Mouse (Mus musculus) G1E (cell line): ENCODE data around the gene Pcbd2. TPM values are rescaled to one million over a fixed set of nuclear protein-coding genes. Genes with fewer than 3 reads are reported as not detected.

Experiments
- ATAC-seq: 2 replicates; pipeline ENCODE4 v1.8.0; 2016; ENCODE audit warnings: mild to moderate bottlenecking; ENCODE audit not compliant: insufficient number of reproducible peaks, poor library complexity, low FRiP score, severe bottlenecking; ENCODE audit errors: extremely low read depth
- DNase-seq: peaks from one replicate; pipeline ENCODE4 v3.0.0; 2012; ENCODE audit warnings: low spot score
- H3K27me3 ChIP-seq: 2 replicates; pipeline ENCODE4 v1.6.1; 2012; ENCODE audit warnings: mild to moderate bottlenecking, low read length, inconsistent platforms; ENCODE audit not compliant: insufficient read depth
- H3K36me3 ChIP-seq: replicated peaks from 2 replicates; pipeline ENCODE3; 2012; ENCODE audit warnings: mild to moderate bottlenecking, inconsistent platforms
- H3K4me1 ChIP-seq: 2 replicates; pipeline ENCODE4 v1.6.1; 2012; ENCODE audit warnings: low read depth, low read length, inconsistent platforms, mixed read lengths; ENCODE audit not compliant: insufficient read depth
- H3K4me3 ChIP-seq: 2 replicates; pipeline ENCODE4 v1.5.1; 2012; ENCODE audit warnings: low read depth, mild to moderate bottlenecking, inconsistent platforms, low read length, moderate library complexity, mixed read lengths
- H3K9me3 ChIP-seq: replicated peaks from 2 replicates; pipeline ENCODE4 v1.6.1; 2012; ENCODE audit warnings: inconsistent platforms
- CTCF ChIP-seq: IDR thresholded peaks from 2 replicates; pipeline ENCODE4 v1.5.1; 2012; ENCODE audit warnings: low read depth, low read length, inconsistent platforms, mixed read lengths
- GATA1 ChIP-seq: IDR thresholded peaks from 2 replicates; pipeline ENCODE4 v1.6.1; 2012; ENCODE audit warnings: borderline replicate concordance, low read length, inconsistent platforms, mixed read lengths
- GATA2 ChIP-seq: IDR thresholded peaks from 2 replicates; pipeline ENCODE4 v1.6.1; 2012; ENCODE audit warnings: low read depth, low read length, inconsistent platforms, borderline replicate concordance
- POLR2AphosphoS5 ChIP-seq: IDR thresholded peaks from 2 replicates; pipeline ENCODE4 v1.6.1; 2012; ENCODE audit warnings: low read depth, low read length, inconsistent platforms; ENCODE audit not compliant: insufficient replicate concordance
- TAL1 ChIP-seq: conservative IDR thresholded peaks from 2 replicates; pipeline ENCODE4 v1.6.1; 2012; ENCODE audit warnings: low read depth, low read length, inconsistent platforms, mixed read lengths
- polyA plus RNA-seq: library from polyadenylated mRNA; stranded (reverse); fragments of >175 nt; gene quantifications from 2 replicates; pipeline ENCODE4 v1.2.3, GENCODE M21; 2012
- total RNA-seq, 2 experiments: library from RNA; stranded (forward) in 1 of 2; stranded (reverse) in 1 of 2; fragments of 200-1000 nt in 1 of 2; fragments of >200 nt in 1 of 2; fragmentation: Nextera tagmentation in 1 of 2; gene quantifications; 2 replicates each; pipeline ENCODE4 v1.2.3; 2014 to 2017

The Pcbd2 gene
- total and polyA plus RNA-seq, 3 experiments, result 19.2 to 43.4 (median 30.9) TPM

DNA sequence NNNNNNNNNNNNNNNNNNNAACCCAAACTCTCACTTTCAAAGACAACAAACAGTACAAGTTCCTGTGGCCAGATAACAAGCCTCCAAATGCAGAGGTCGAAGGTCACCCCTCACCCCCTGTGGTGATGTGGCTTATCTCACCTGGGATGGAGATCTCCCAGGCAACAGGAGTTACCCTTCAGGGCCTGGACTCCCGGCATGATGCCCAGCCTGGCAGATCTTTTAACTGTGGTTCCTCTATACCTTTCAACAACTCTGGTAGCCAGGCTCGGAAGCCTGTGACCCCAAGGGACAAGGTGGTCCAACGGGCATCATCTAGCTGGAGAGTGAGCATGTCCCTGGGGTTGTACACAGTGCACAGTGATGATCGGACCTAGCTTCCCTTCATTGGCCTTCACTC, 95.3 kb downstream of the Pcbd2 start:
- DNase-seq, result no peak
- Histone ChIP-seq H3K27me3 (peaks cover 21% of the 10 kb centered on the region), H3K4me1 (no peaks in the 10 kb centered on the region; the same call in 1 of the 2 replicates), H3K36me3 (no peaks in the 10 kb centered on the region), H3K4me3 (no peak overlapping the region), H3K9me3 (no peaks in the 10 kb centered on the region)
- ATAC-seq, result no peak
- TF ChIP-seq TAL1 (no peak), GATA1 (no peak), POLR2AphosphoS5 (no peak), GATA2 (no peak), CTCF (no peak)

- Histone ChIP-seq H3K36me3 (no peaks in the 10 kb centered on the region), H3K27me3 (peaks cover 38% of the 10 kb centered on the region), H3K9me3 (no peaks in the 10 kb centered on the region), H3K4me1 (no peaks in the 10 kb centered on the region; the same call in 1 of the 2 replicates), H3K4me3 (no peak overlapping the region)
- DNase-seq (no peak), ATAC-seq (no peak)
- TF ChIP-seq POLR2AphosphoS5 (no peak), GATA1 (no peak), GATA2 (no peak), CTCF (no peak), TAL1 (no peak)
Measured at GRCm38 (mm10) chr13:55824151-55824945, 97.2 kb downstream of the Pcbd2 start.

GRCm38 (mm10) chr13:55825245-55825681, 98.1 kb downstream of the Pcbd2 start:
- Histone ChIP-seq H3K27me3 (peaks cover 43% of the 10 kb centered on the region), H3K9me3 (no peaks in the 10 kb centered on the region; the same call in 1 of the 2 replicates), H3K4me1 (no peaks in the 10 kb centered on the region; the same call in 1 of the 2 replicates), H3K36me3 (no peaks in the 10 kb centered on the region), H3K4me3 (no peak overlapping the region)
- ATAC-seq (no peak), DNase-seq (no peak)
- TF ChIP-seq CTCF, result no peak
- TF ChIP-seq GATA2, result no peak
- no peak for TF ChIP-seq POLR2AphosphoS5
- TF ChIP-seq GATA1, result no peak
- TF ChIP-seq TAL1, result no peak

- no peaks in the 10 kb centered on the region for H3K36me3 ChIP-seq
- H3K4me1 ChIP-seq, result no peaks in the 10 kb centered on the region; the same call in 1 of the 2 replicates
- no peaks in the 10 kb centered on the region; the same call in 1 of the 2 replicates for H3K9me3 ChIP-seq
- DNase-seq (no peak), ATAC-seq (no peak)
- TF ChIP-seq POLR2AphosphoS5, result no peak
- TF ChIP-seq GATA1, result no peak
- no peak for TF ChIP-seq GATA2
- TF ChIP-seq TAL1, result no peak
- no peak for TF ChIP-seq CTCF
- H3K27me3 ChIP-seq, result peaks cover 52% of the 10 kb centered on the region
- H3K4me3 ChIP-seq, result no peak overlapping the region
Measured at GRCm38 (mm10) chr13:55826008-55826671, 99.0 kb downstream of the Pcbd2 start.

Other genes with a start within 250 kb of the Pcbd2 start
- not detected in 2 replicates for gene Dbn1, start 239.3 kb upstream of the Pcbd2 start, total RNA-seq (2014; fragmentation: Nextera tagmentation)
- gene Dbn1, start 239.3 kb upstream of the Pcbd2 start, total RNA-seq (2017), result 0.23 and 0.33 TPM in 2 replicates
- gene Dbn1, start 239.3 kb upstream of the Pcbd2 start, polyA plus RNA-seq, result 0.25 and 0.30 TPM in 2 replicates
- 19.9 and 20.0 TPM in 2 replicates for gene Pdlim7, start 213.7 kb upstream of the Pcbd2 start, total RNA-seq (2014; fragmentation: Nextera tagmentation)
- gene Pdlim7, start 213.7 kb upstream of the Pcbd2 start, total RNA-seq (2017), result 8.5 and 13.5 TPM in 2 replicates
- gene Pdlim7, start 213.7 kb upstream of the Pcbd2 start, polyA plus RNA-seq, result 52.5 and 61.7 TPM in 2 replicates
- 1.6 and 1.7 TPM in 2 replicates for gene Dok3, start 198.1 kb upstream of the Pcbd2 start, total RNA-seq (2014; fragmentation: Nextera tagmentation)
- gene Dok3, start 198.1 kb upstream of the Pcbd2 start, total RNA-seq (2017), result 8.4 and 8.8 TPM in 2 replicates
- 11.6 and 14.4 TPM in 2 replicates for gene Dok3, start 198.1 kb upstream of the Pcbd2 start, polyA plus RNA-seq
- 51.5 and 60.8 TPM in 2 replicates for gene Ddx41, start 190.7 kb upstream of the Pcbd2 start, total RNA-seq (2014; fragmentation: Nextera tagmentation)
- 59.1 and 67.7 TPM in 2 replicates for gene Ddx41, start 190.7 kb upstream of the Pcbd2 start, total RNA-seq (2017)
- 101 and 104 TPM in 2 replicates for gene Ddx41, start 190.7 kb upstream of the Pcbd2 start, polyA plus RNA-seq
- gene Fam193b, start 156.2 kb upstream of the Pcbd2 start, total RNA-seq (2014; fragmentation: Nextera tagmentation), result 54.4 and 65.4 TPM in 2 replicates
- gene Fam193b, start 156.2 kb upstream of the Pcbd2 start, total RNA-seq (2017), result 23.3 and 25.8 TPM in 2 replicates
- 57.3 and 68.0 TPM in 2 replicates for gene Fam193b, start 156.2 kb upstream of the Pcbd2 start, polyA plus RNA-seq
- gene Tmed9, start 153.6 kb upstream of the Pcbd2 start, total RNA-seq (2014; fragmentation: Nextera tagmentation), result 46.5 and 56.7 TPM in 2 replicates
- 100 and 102 TPM in 2 replicates for gene Tmed9, start 153.6 kb upstream of the Pcbd2 start, total RNA-seq (2017)
- 149 and 172 TPM in 2 replicates for gene Tmed9, start 153.6 kb upstream of the Pcbd2 start, polyA plus RNA-seq
- gene B4galt7, start 127.5 kb upstream of the Pcbd2 start, total RNA-seq (2014; fragmentation: Nextera tagmentation), result 7.4 and 10.6 TPM in 2 replicates
- gene B4galt7, start 127.5 kb upstream of the Pcbd2 start, total RNA-seq (2017), result 16.7 and 17.6 TPM in 2 replicates
- gene B4galt7, start 127.5 kb upstream of the Pcbd2 start, polyA plus RNA-seq, result 15.2 and 15.4 TPM in 2 replicates
- gene Caml, start 104.4 kb upstream of the Pcbd2 start, total RNA-seq (2014; fragmentation: Nextera tagmentation), result 27.2 and 27.4 TPM in 2 replicates
- gene Caml, start 104.4 kb upstream of the Pcbd2 start, total RNA-seq (2017), result 33.8 and 37.2 TPM in 2 replicates
- gene Caml, start 104.4 kb upstream of the Pcbd2 start, polyA plus RNA-seq, result 24.5 and 25.2 TPM in 2 replicates
- 86.6 and 93.9 TPM in 2 replicates for gene Ddx46, start 92.3 kb upstream of the Pcbd2 start, total RNA-seq (2014; fragmentation: Nextera tagmentation)
- gene Ddx46, start 92.3 kb upstream of the Pcbd2 start, total RNA-seq (2017), result 92.4 and 129 TPM in 2 replicates
- 29.9 and 38.6 TPM in 2 replicates for gene Ddx46, start 92.3 kb upstream of the Pcbd2 start, polyA plus RNA-seq
- gene B230219D22Rik, start 34.2 kb upstream of the Pcbd2 start, total RNA-seq (2014; fragmentation: Nextera tagmentation), result 84.0 and 88.9 TPM in 2 replicates
- gene B230219D22Rik, start 34.2 kb upstream of the Pcbd2 start, total RNA-seq (2017), result 58.4 and 64.2 TPM in 2 replicates
- gene B230219D22Rik, start 34.2 kb upstream of the Pcbd2 start, polyA plus RNA-seq, result 20.3 and 28.2 TPM in 2 replicates
- 14.0 and 15.0 TPM in 2 replicates for gene Txndc15, start 12.7 kb upstream of the Pcbd2 start, total RNA-seq (2014; fragmentation: Nextera tagmentation)
- gene Txndc15, start 12.7 kb upstream of the Pcbd2 start, total RNA-seq (2017), result 36.8 and 43.6 TPM in 2 replicates
- gene Txndc15, start 12.7 kb upstream of the Pcbd2 start, polyA plus RNA-seq, result 11.6 and 14.0 TPM in 2 replicates
- not detected in 2 replicates for gene Catsper3, start 57.2 kb downstream of the Pcbd2 start, total RNA-seq (2014; fragmentation: Nextera tagmentation)
- not detected in 2 replicates for gene Catsper3, start 57.2 kb downstream of the Pcbd2 start, total RNA-seq (2017)
- not detected in 2 replicates for gene Catsper3, start 57.2 kb downstream of the Pcbd2 start, polyA plus RNA-seq
- not detected in 2 replicates for gene Pitx1, start 108.8 kb downstream of the Pcbd2 start, total RNA-seq (2014; fragmentation: Nextera tagmentation)
- gene Pitx1, start 108.8 kb downstream of the Pcbd2 start, total RNA-seq (2017), result not detected in 2 replicates
- not detected in 2 replicates for gene Pitx1, start 108.8 kb downstream of the Pcbd2 start, polyA plus RNA-seq